ENCODE assay signal across 18 mouse cellular contexts in genomic region chr6:118323052-118323451, GRCm38 (mm10).
DNase-seq lines count a peak whose midpoint lies in the region; ATAC-seq and TF ChIP-seq lines count a peak whose summit lies in the region.
"Had no signal": no experiment of that assay in that cellular context is flagged by ENCODE, and none has a peak within 500 bp of the region (broad histone marks: within the 10 kb centered on the region; RNA-seq: fewer than 3 reads in every experiment).

No protein-coding gene starts in this region.

- H3K4me1 ChIP-seq in heart, embryonic 12.5 days (replicated peaks): no peaks in the 10 kb centered on the region
- H3K4me1 ChIP-seq in thymus, adult 2 months (replicated peaks; ENCODE audit: control insufficient read depth, insufficient read depth, low read length): no peaks in the 10 kb centered on the region
- H3K4me1 ChIP-seq: heart, embryonic 13.5 days; midbrain, embryonic 13.5 days had no signal

- 68% methylated on average over 6 of the region's 6 CpGs for whole genome bisulfite sequencing in heart, embryonic 12.5 days
- 86% methylated on average over 6 of the region's 6 CpGs for WGBS in thymus, adult 2 months

- no peak for ATAC-seq in heart, embryonic 12.5 days (ENCODE audit: insufficient number of reproducible peaks, low FRiP score)
- ATAC-seq: forebrain, embryonic 16.5 days; midbrain, embryonic 13.5 days had no signal

- H3K9ac ChIP-seq in heart, embryonic 12.5 days: no peak overlapping the region
- H3K9ac ChIP-seq: heart, embryonic 13.5 days; midbrain, embryonic 13.5 days had no signal

- no peak overlapping the region for H3K4me3 ChIP-seq in heart, embryonic 12.5 days
- H3K4me3 ChIP-seq in thymus, adult 2 months (ENCODE audit: control insufficient read depth, insufficient read depth, low read length): no peak overlapping the region
- H3K4me3 ChIP-seq: erythroblast, embryonic 14.5 days; heart, embryonic 13.5 days; layer of hippocampus, adult 2 months; midbrain, embryonic 13.5 days had no signal

- no peak overlapping the region for H3K27ac ChIP-seq in heart, embryonic 12.5 days (ENCODE audit: poor library complexity, severe bottlenecking)
- no peak overlapping the region for H3K27ac ChIP-seq in thymus, adult 2 months (ENCODE audit: control insufficient read depth, insufficient read depth, low read length)
- H3K27ac ChIP-seq: heart, embryonic 13.5 days; layer of hippocampus, adult 2 months; midbrain, embryonic 13.5 days had no signal

- no peaks in the 10 kb centered on the region for H3K36me3 ChIP-seq in heart, embryonic 12.5 days
- no peaks in the 10 kb centered on the region for H3K36me3 ChIP-seq in thymus, adult 2 months (ENCODE audit: control insufficient read depth, insufficient read depth, low read length)
- H3K36me3 ChIP-seq: heart, embryonic 13.5 days; midbrain, embryonic 13.5 days had no signal

- no peaks in the 10 kb centered on the region for H3K9me3 ChIP-seq in heart, embryonic 12.5 days (replicated peaks)
- H3K9me3 ChIP-seq: heart, embryonic 13.5 days; midbrain, embryonic 13.5 days had no signal

- no peaks in the 10 kb centered on the region for H3K27me3 ChIP-seq in heart, embryonic 12.5 days (replicated peaks)
- H3K27me3 ChIP-seq in thymus, adult 2 months (ENCODE audit: control insufficient read depth, insufficient read depth, low read length): no peaks in the 10 kb centered on the region
- H3K27me3 ChIP-seq: heart, embryonic 13.5 days; midbrain, embryonic 13.5 days had no signal

- DNase-seq in heart, adult 18-20 months: peak; percentile 46 to 80
- DNase-seq in Muller cell, postnatal 12 days (ENCODE audit: inconsistent ontology term): peak; percentile 15
- peak; percentile 80 for DNase-seq in gastrocnemius, postnatal 25 days
- DNase-seq in heart, postnatal 4 days: peak; percentile 43
- DNase-seq in cerebellum, adult 8-10 months: no peak
- DNase-seq in thymus, adult 2 months: no peak
- no peak for DNase-seq in urinary bladder, postnatal 25 days (ENCODE audit: low spot score)
- DNase-seq: adrenal gland, adult 8-10 months; kidney, adult 9 months; lung, adult 2 months; right cerebral cortex, postnatal 14 days; thymus, adult 18-20 months had no signal

- no peak for TF ChIP-seq CTCF in thymus, adult 2 months (IDR thresholded peaks at IDR 0.05; ENCODE audit: borderline replicate concordance, control insufficient read depth, extremely low read depth, insufficient read depth, low read length, poor library complexity)

- no peak for TF ChIP-seq POLR2A in thymus, adult 2 months (IDR thresholded peaks at IDR 0.05; ENCODE audit: control insufficient read depth, extremely low read depth, insufficient read depth, low read length, poor library complexity)

- no peak overlapping the region for H3K4me2 ChIP-seq in heart, embryonic 12.5 days
- H3K4me2 ChIP-seq: heart, embryonic 13.5 days; midbrain, embryonic 13.5 days had no signal

Comparison
In these comparisons a context has a peak if more than half of its experiments do, and no peak if none do; other contexts are left out.
1. DNase-seq: peak in heart, adult 18-20 months (2 of 2), Muller cell, postnatal 12 days (single experiment), gastrocnemius, postnatal 25 days (single experiment) and heart, postnatal 4 days (single experiment); none in cerebellum, adult 8-10 months (single experiment), thymus, adult 2 months (single experiment) and urinary bladder, postnatal 25 days (single experiment).